Mouse (Mus musculus) lung, postnatal 0 days (tissue): ENCODE results near the gene Stab1. TPM values are rescaled to one million over a fixed set of nuclear protein-coding genes. Genes with fewer than 3 reads are reported as not detected.

ENCODE experiments used
- ATAC-seq: fragments of 200-750 bp; cut with Nextera tagmentation; 2 replicates; pipeline ENCODE4 v1.8.0; 2017; ENCODE audit warnings: moderate library complexity
- DNase-seq: peaks from one replicate; pipeline ENCODE4 v3.0.0-alpha.2; 2016; ENCODE audit warnings: low spot score
- H3K27ac ChIP-seq: fragments of 300-500 bp; sonication (generic); 2 replicates; pipeline ENCODE4 v1.5.1; 2014; ENCODE audit warnings: antibody characterized with exemption, mild to moderate bottlenecking, low read length, mixed read lengths
- H3K27me3 ChIP-seq: fragments of 300-500 bp; sonication (generic); replicated peaks from 2 replicates; pipeline ENCODE4 v1.6.1; 2014; ENCODE audit warnings: low read length, mixed read lengths; ENCODE audit not compliant: insufficient read depth
- H3K36me3 ChIP-seq: fragments of 300-500 bp; sonication (generic); 2 replicates; pipeline ENCODE4 v1.6.1; 2014; ENCODE audit warnings: low read length, mixed read lengths; ENCODE audit not compliant: insufficient read depth
- H3K4me1 ChIP-seq: fragments of 300-500 bp; sonication (generic); 2 replicates; pipeline ENCODE4 v1.6.1; 2014; ENCODE audit warnings: antibody characterized with exemption, low read depth, low read length, mixed read lengths; ENCODE audit not compliant: insufficient read depth
- H3K4me2 ChIP-seq: fragments of 300-500 bp; sonication (generic); replicated peaks from 2 replicates; pipeline ENCODE4 v1.6.1; 2014; ENCODE audit warnings: low read depth, mild to moderate bottlenecking, low read length, moderate library complexity, mixed read lengths
- H3K4me3 ChIP-seq: fragments of 300-500 bp; sonication (generic); 2 replicates; pipeline ENCODE4 v1.5.1; 2014; ENCODE audit warnings: low read depth, low read length
- H3K9ac ChIP-seq: fragments of 300-500 bp; sonication (generic); replicated peaks from 2 replicates; pipeline ENCODE4 v1.6.1; 2014; ENCODE audit warnings: low read depth, mild to moderate bottlenecking
- H3K9me3 ChIP-seq: fragments of 300-500 bp; sonication (generic); 2 replicates; pipeline ENCODE4 v1.6.1; 2016; ENCODE audit warnings: low read length, mixed read lengths
- CTCF ChIP-seq: IDR thresholded peaks from 2 replicates; pipeline ENCODE4 v1.5.1; 2016; ENCODE audit warnings: antibody characterized with exemption, mild to moderate bottlenecking
- EP300 ChIP-seq: IDR thresholded peaks from 2 replicates; pipeline ENCODE4 v1.6.1; 2016; ENCODE audit warnings: antibody characterized with exemption, mild to moderate bottlenecking, control low read depth
- WGBS: fragments of 180-500 bp; shearing (Covaris S2); extraction: QIAGEN DNeasy Blood & Tissue Kit; methylation state at CpG from one replicate; pipeline ENCODE4 v1.1.7; 2014; 5-methylcytosine and 5-hydroxymethylcytosine counted together
- polyA plus RNA-seq: library from polyadenylated mRNA; unstranded; fragments of >200 nt; fragmentation: Nextera tagmentation; extraction: Ambion mirVana; gene quantifications from 2 replicates; pipeline ENCODE4 v1.2.1, GENCODE M21; 2015

The Stab1 gene
- polyA plus RNA-seq, 1 experiment from 2014 or later: 32.4 TPM

DNA sequence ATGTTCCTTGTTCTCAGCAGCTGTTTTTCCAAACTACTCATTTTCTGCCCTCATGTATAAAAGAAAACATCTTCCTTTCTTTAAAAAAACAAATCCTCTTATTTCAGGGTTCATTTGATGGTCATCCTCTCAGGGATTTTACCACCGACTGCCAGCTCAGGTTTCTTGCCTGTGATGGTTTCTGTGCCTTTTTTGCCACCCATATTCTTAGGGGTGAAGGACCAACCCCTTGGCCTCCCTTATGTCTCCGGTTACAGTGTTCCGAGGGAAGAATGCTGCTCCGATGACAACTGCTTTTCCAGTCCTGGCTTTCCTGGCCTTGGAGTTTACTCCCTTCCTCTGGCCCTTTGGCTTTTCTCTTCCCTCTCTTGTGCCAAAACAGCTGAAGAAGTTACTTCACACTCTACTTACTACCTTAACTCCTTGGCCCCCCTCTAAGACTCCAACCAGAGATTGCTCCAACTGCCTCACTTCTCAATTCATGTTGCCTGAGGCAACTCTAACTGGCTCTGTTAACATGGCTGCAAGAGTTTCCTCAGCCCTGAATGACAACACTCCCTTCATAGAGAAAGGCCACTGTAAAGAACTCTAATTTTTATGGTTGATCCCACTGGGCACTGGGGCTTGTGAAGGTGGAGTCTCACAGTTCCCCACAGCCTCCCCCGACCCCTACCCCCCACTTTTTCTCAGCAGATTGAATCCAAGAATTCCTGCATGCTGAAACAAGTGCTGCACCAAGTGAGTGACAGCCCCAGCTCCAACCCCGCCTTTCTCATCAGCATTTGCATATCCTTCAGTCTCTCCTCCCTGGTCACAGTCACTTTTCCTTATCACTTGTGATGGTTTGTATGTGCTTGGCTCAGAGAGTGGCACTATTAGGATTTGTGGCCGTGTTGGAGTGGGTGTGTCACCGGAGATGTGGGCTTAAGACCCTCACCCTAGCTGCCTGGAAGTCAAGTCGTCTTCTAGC is 43.0 kb downstream of the Stab1 start:
- Histone ChIP-seq H3K27ac (peak overlapping the region; percentile 72), H3K4me3 (no peak overlapping the region), H3K4me2 (peak overlapping the region; percentile 25; the same call in 1 of the 2 replicates), H3K27me3 (no peaks in the 10 kb centered on the region), H3K9ac (no peak overlapping the region), H3K36me3 (0 out of 2 replicates have a peak, but pooled peaks cover 6% of the 10 kb centered on the region), H3K4me1 (peaks cover 4% of the 10 kb centered on the region; the same call in 1 of the 2 replicates), H3K9me3 (no peaks in the 10 kb centered on the region)
- TF ChIP-seq EP300 (no peak), CTCF (no peak)
- 51% methylated on average over 9 of the region's 9 CpGs for WGBS
- peak; percentile 71 for DNase-seq
- no peak for ATAC-seq

DNA sequence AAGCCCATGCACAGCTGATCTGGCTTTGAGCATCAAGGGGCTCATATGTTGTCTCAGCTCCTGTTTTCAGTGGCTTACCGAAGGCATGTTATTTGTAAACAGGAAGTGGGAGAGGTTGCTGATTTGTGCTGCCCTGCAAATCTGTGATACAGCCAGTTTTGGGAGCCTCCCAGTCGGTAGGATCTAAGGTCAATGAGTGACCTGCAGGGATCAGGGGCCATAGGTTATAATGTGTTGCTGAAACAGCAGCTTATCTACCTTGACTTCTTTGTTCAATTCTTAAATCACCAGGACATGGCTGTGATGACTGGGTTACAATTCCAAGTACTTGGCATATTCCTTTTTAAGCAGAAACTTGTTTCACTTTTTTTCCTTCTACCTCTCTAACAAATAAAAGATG is 52.9 kb downstream of the Stab1 start:
- Histone ChIP-seq H3K4me1 (no peaks in the 10 kb centered on the region), H3K9me3 (no peaks in the 10 kb centered on the region), H3K36me3 (peaks cover 25% of the 10 kb centered on the region; the same call in 1 of the 2 replicates), H3K27ac (no peak overlapping the region), H3K27me3 (no peaks in the 10 kb centered on the region), H3K9ac (no peak overlapping the region), H3K4me2 (no peak overlapping the region), H3K4me3 (no peak overlapping the region)
- WGBS: 56% methylated on average over 2 of the region's 2 CpGs
- TF ChIP-seq CTCF (no peak), EP300 (no peak)
- ATAC-seq: no peak
- DNase-seq: no peak

GRCm38 (mm10) chr14:31114011-31114410 is 54.4 kb downstream of the Stab1 start:
- Histone ChIP-seq H3K9me3 (no peaks in the 10 kb centered on the region), H3K9ac (no peak overlapping the region), H3K27ac (no peak overlapping the region), H3K4me3 (no peak overlapping the region), H3K4me2 (no peak overlapping the region), H3K4me1 (no peaks in the 10 kb centered on the region), H3K27me3 (no peaks in the 10 kb centered on the region), H3K36me3 (peaks cover 28% of the 10 kb centered on the region)
- ATAC-seq (no peak), DNase-seq (no peak)
- 68% methylated on average over 3 of the region's 3 CpGs for WGBS
- TF ChIP-seq EP300: no peak
- TF ChIP-seq CTCF: no peak

GRCm38 (mm10) chr14:31112187-31112586 is 56.3 kb downstream of the Stab1 start:
- peaks cover 21% of the 10 kb centered on the region for H3K36me3 ChIP-seq
- H3K4me2 ChIP-seq: no peak overlapping the region
- WGBS: 56% methylated on average over 5 of the region's 5 CpGs
- no peak overlapping the region for H3K27ac ChIP-seq
- no peak for TF ChIP-seq EP300
- TF ChIP-seq CTCF: no peak
- H3K9ac ChIP-seq: no peak overlapping the region
- H3K4me3 ChIP-seq: no peak overlapping the region
- H3K9me3 ChIP-seq: no peaks in the 10 kb centered on the region
- no peak for DNase-seq
- no peaks in the 10 kb centered on the region for H3K27me3 ChIP-seq
- H3K4me1 ChIP-seq: no peaks in the 10 kb centered on the region
- peak; percentile 32; the same call in 1 of the 2 replicates for ATAC-seq

DNA sequence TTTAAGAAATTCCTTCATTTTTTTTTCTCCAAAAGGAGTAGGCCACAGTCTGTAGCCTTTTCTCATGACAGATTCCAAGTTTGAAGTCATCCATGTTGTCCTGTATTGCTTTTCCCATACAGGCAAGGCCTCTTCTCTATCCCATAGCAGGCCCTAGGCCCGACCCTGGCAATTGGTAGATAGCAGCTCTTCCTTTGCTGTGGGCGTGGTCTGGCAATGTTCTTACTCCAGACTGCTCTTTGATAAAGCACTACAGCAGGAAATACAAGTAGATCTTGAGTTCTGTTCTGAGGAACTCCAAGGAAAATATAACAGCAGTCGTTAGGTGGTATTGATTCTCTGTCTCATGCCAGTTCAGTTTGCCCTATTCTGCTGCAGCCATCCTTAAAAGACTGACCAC is 57.8 kb downstream of the Stab1 start:
- TF ChIP-seq EP300: no peak
- TF ChIP-seq CTCF: no peak

GRCm38 (mm10) chr14:31105156-31105555 is 63.3 kb downstream of the Stab1 start:
- WGBS: 58% methylated on average over 2 of the region's 2 CpGs
- peak; percentile 66 for DNase-seq
- no peak overlapping the region for H3K4me2 ChIP-seq
- H3K9ac ChIP-seq: no peak overlapping the region
- no peak overlapping the region for H3K27ac ChIP-seq
- H3K4me1 ChIP-seq: no peaks in the 10 kb centered on the region
- H3K27me3 ChIP-seq: no peaks in the 10 kb centered on the region
- peaks cover 22% of the 10 kb centered on the region for H3K36me3 ChIP-seq
- peak; percentile 72 for ATAC-seq
- no peaks in the 10 kb centered on the region for H3K9me3 ChIP-seq
- TF ChIP-seq EP300 (peak; percentile 57; the same call in 1 of the 2 replicates), CTCF (no peak)
- H3K4me3 ChIP-seq: no peak overlapping the region

More for the DNA sequence above, 57.8 kb downstream of the Stab1 start:
- H3K9me3 ChIP-seq: no peaks in the 10 kb centered on the region
- no peak overlapping the region for H3K4me2 ChIP-seq
- H3K4me3 ChIP-seq: no peak overlapping the region
- DNase-seq: no peak
- H3K9ac ChIP-seq: no peak overlapping the region
- no peaks in the 10 kb centered on the region for H3K4me1 ChIP-seq
- no peaks in the 10 kb centered on the region for H3K27me3 ChIP-seq
- WGBS: 64% methylated on average over 3 of the region's 3 CpGs
- ATAC-seq: no peak
- H3K36me3 ChIP-seq: peaks cover 29% of the 10 kb centered on the region
- no peak overlapping the region for H3K27ac ChIP-seq
